Mouse (Mus musculus): ENCODE data around the gene Ubtd1. TPM values are rescaled to one million over a fixed set of nuclear protein-coding genes. Genes with fewer than 3 reads are reported as not detected.

The Ubtd1 gene
- polyA plus RNA-seq (2014; fragmentation: Illumina TruSeq; extraction: RNeasy Lipid Tissue Mini Kit (QIAGEN cat#74804); ENCODE audit: low read depth, low replicate concordance) = 22.9 TPM

GRCm38 (mm10) chr19:41981595-41981927 is at the start of gene Ubtd1:
Gene Ubtd1 (plus strand): TSS chr19:41981763.

DNA sequence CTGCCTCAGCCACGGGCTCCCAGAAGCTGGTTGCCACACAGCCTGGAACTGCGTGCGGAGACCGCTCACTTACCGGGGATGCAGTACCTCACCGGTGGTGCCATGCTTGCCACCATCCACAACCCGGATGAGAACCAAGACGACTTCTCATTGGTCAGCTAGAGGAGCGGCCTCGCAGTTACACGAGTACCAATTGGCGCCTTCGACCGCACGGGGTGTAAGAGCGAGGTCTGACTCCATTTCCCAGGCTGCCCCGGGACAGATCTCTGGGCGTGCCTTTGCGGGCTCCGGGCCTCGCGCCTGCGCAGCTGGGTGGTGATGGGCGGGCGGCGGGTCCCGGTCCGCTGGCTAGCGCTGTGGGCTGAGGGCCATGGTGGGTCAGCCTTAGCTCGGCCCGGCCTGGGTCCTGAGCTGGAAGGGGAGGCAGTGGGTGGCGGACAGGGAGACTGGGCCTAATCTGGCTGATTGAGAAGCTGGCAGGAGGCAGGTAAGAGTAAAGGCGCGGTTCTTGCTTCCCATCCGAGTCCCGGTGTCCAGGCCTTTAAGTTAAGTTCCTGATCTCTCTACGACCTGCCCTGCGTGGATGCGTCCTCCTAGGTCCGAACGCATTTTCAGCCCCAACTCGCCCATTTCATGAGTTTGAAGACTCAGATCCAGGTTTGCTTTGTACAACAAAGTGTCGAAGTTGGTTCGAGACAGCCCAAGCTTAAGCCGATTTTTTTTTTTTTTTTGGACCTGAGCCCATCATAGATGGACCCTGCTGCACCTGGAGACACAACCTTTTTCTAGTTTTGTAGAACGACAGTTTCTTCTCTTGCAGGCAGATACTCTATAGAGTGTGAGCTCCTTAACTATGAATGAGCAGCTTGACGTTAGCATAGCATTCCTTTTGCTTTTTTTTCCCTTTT is 48.1 kb upstream of the Ubtd1 start, which contains the start of the genes Exosc1 and Zdhhc16:
TSS of gene Exosc1 (minus strand) at position 245 of the 908 bp plus-strand sequence.
TSS of gene Zdhhc16 (plus strand) at position 302 of the 908 bp plus-strand sequence.

DNA sequence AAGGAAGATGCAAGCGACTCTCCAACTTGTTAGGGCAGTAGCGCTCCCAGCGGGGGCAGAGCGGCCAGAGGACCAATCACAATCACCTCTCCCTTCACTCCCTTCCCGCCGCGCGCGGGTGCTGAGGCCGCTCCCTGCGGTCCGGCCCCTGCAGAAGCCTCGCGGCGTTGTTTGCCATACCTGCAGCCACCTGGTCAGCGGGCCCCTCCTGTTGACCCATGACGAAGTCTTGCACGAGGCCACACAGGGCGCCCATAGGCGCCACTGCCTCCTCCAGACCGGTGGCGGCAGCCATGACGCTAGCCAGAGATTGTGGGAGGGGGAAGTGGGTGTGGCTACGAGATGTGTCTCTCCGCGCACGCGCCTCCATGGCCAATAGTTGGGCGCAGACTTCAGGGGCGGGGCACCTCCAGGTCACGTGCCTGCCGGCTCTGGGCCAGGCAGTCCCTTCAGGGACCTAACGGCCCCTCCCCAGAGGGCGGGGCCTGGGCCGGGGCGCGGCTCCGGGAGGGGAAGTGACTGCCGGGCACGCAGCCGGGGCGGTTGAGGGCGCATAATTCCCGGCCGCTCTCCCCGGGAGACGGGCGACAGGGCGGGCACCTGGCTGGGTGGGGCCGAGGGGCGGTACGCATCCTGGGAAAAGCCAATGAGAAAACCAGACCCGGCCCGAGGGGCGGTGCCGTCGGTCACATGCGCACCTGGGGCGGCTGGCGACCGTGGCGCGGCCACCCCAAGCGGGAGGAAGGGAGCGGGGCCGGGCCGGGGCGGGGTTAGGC is 556 bp upstream of the Ubtd1 start, which contains the start of gene Mms19:
TSS of gene Mms19 (minus strand) at position 339 of the 776 bp plus-strand sequence.

GRCm38 (mm10) chr19:42035456-42036248 is 54.1 kb downstream of the Ubtd1 start, which contains the start of gene Ankrd2:
Gene Ankrd2 (plus strand): TSS chr19:42036000.

GRCm38 (mm10) chr19:42045269-42046102 is 63.9 kb downstream of the Ubtd1 start, which contains the start of gene Hoga1:
Gene Hoga1 (plus strand): TSS chr19:42045610.

GRCm38 (mm10) chr19:42051948-42052347 is 70.4 kb downstream of the Ubtd1 start, which contains the start of gene 4933411K16Rik:
Gene 4933411K16Rik (plus strand): TSS chr19:42052248.

Other genes starting within 250 kb of the Ubtd1 start
- gene Slit1, start 238.1 kb upstream of the Ubtd1 start, polyA plus RNA-seq (2014; fragmentation: Illumina TruSeq; extraction: RNeasy Lipid Tissue Mini Kit (QIAGEN cat#74804); ENCODE audit: low read depth, low replicate concordance) = not detected
- 1.8 TPM for gene Arhgap19, start 179.7 kb upstream of the Ubtd1 start, polyA plus RNA-seq (2014; fragmentation: Illumina TruSeq; extraction: RNeasy Lipid Tissue Mini Kit (QIAGEN cat#74804); ENCODE audit: low read depth, low replicate concordance)
- gene Frat1, start 151.8 kb upstream of the Ubtd1 start, polyA plus RNA-seq (2014; fragmentation: Illumina TruSeq; extraction: RNeasy Lipid Tissue Mini Kit (QIAGEN cat#74804); ENCODE audit: low read depth, low replicate concordance) = 1.5 TPM
- gene Frat2, start 133.6 kb upstream of the Ubtd1 start, polyA plus RNA-seq (2014; fragmentation: Illumina TruSeq; extraction: RNeasy Lipid Tissue Mini Kit (QIAGEN cat#74804); ENCODE audit: low read depth, low replicate concordance) = 1.0 TPM
- 10.8 TPM for gene Rrp12, start 85.6 kb upstream of the Ubtd1 start, polyA plus RNA-seq (2014; fragmentation: Illumina TruSeq; extraction: RNeasy Lipid Tissue Mini Kit (QIAGEN cat#74804); ENCODE audit: low read depth, low replicate concordance)
- gene Pgam1, start 69.8 kb upstream of the Ubtd1 start, polyA plus RNA-seq (2014; fragmentation: Illumina TruSeq; extraction: RNeasy Lipid Tissue Mini Kit (QIAGEN cat#74804); ENCODE audit: low read depth, low replicate concordance) = 116 TPM
- 17.6 TPM for gene Exosc1, start 48.3 kb upstream of the Ubtd1 start, polyA plus RNA-seq (2014; fragmentation: Illumina TruSeq; extraction: RNeasy Lipid Tissue Mini Kit (QIAGEN cat#74804); ENCODE audit: low read depth, low replicate concordance)
- 18.1 TPM for gene Zdhhc16, start 48.3 kb upstream of the Ubtd1 start, polyA plus RNA-seq (2014; fragmentation: Illumina TruSeq; extraction: RNeasy Lipid Tissue Mini Kit (QIAGEN cat#74804); ENCODE audit: low read depth, low replicate concordance)
- gene Mms19, start 606 bp upstream of the Ubtd1 start, polyA plus RNA-seq (2014; fragmentation: Illumina TruSeq; extraction: RNeasy Lipid Tissue Mini Kit (QIAGEN cat#74804); ENCODE audit: low read depth, low replicate concordance) = 18.8 TPM
- not detected for gene Ankrd2, start 54.2 kb downstream of the Ubtd1 start, polyA plus RNA-seq (2014; fragmentation: Illumina TruSeq; extraction: RNeasy Lipid Tissue Mini Kit (QIAGEN cat#74804); ENCODE audit: low read depth, low replicate concordance)
- gene Hoga1, start 63.8 kb downstream of the Ubtd1 start, polyA plus RNA-seq (2014; fragmentation: Illumina TruSeq; extraction: RNeasy Lipid Tissue Mini Kit (QIAGEN cat#74804); ENCODE audit: low read depth, low replicate concordance) = 0.84 TPM
- gene 4933411K16Rik, start 70.5 kb downstream of the Ubtd1 start, polyA plus RNA-seq (2014; fragmentation: Illumina TruSeq; extraction: RNeasy Lipid Tissue Mini Kit (QIAGEN cat#74804); ENCODE audit: low read depth, low replicate concordance) = not detected
- gene Morn4, start 104.6 kb downstream of the Ubtd1 start, polyA plus RNA-seq (2014; fragmentation: Illumina TruSeq; extraction: RNeasy Lipid Tissue Mini Kit (QIAGEN cat#74804); ENCODE audit: low read depth, low replicate concordance) = 2.1 TPM
- 17.5 TPM for gene Pi4k2a, start 108.7 kb downstream of the Ubtd1 start, polyA plus RNA-seq (2014; fragmentation: Illumina TruSeq; extraction: RNeasy Lipid Tissue Mini Kit (QIAGEN cat#74804); ENCODE audit: low read depth, low replicate concordance)
- gene Avpi1, start 147.3 kb downstream of the Ubtd1 start, polyA plus RNA-seq (2014; fragmentation: Illumina TruSeq; extraction: RNeasy Lipid Tissue Mini Kit (QIAGEN cat#74804); ENCODE audit: low read depth, low replicate concordance) = 20.8 TPM
- 32.2 TPM for gene Marveld1, start 165.6 kb downstream of the Ubtd1 start, polyA plus RNA-seq (2014; fragmentation: Illumina TruSeq; extraction: RNeasy Lipid Tissue Mini Kit (QIAGEN cat#74804); ENCODE audit: low read depth, low replicate concordance)
- 24.3 TPM for gene Zfyve27, start 182.2 kb downstream of the Ubtd1 start, polyA plus RNA-seq (2014; fragmentation: Illumina TruSeq; extraction: RNeasy Lipid Tissue Mini Kit (QIAGEN cat#74804); ENCODE audit: low read depth, low replicate concordance)
- 10.9 TPM for gene Sfrp5, start 220.5 kb downstream of the Ubtd1 start, polyA plus RNA-seq (2014; fragmentation: Illumina TruSeq; extraction: RNeasy Lipid Tissue Mini Kit (QIAGEN cat#74804); ENCODE audit: low read depth, low replicate concordance)